ENCODE assay signal across 12 mouse cellular contexts in genomic region chr9:119010156-119010710, GRCm38 (mm10). TPM values are rescaled to one million over a fixed set of nuclear protein-coding genes. Genes with fewer than 3 reads are reported as not detected.
DNase-seq lines count a peak whose midpoint lies in the region; ATAC-seq lines count a peak whose summit lies in the region.
"Had no signal": no experiment of that assay in that cellular context is flagged by ENCODE, and none has a peak within 500 bp of the region (broad histone marks: within the 10 kb centered on the region; RNA-seq: fewer than 3 reads in every experiment).

No protein-coding gene starts in this region.

- ATAC-seq in embryonic facial prominence, embryonic 11.5 days (replicated peaks; ENCODE audit: insufficient number of reproducible peaks, low FRiP score, low TSS enrichment, low read depth) = 0 out of 2 replicates have a peak, but pooled peaks have one; percentile 50
- no peak for ATAC-seq in limb, embryonic 12.5 days (ENCODE audit: insufficient number of reproducible peaks, insufficient read depth, low FRiP score, low TSS enrichment, low read depth)
- ATAC-seq: forebrain, embryonic 16.5 days had no signal

- no peaks in the 10 kb centered on the region for H3K9me3 ChIP-seq in heart, embryonic 10.5 days
- H3K9me3 ChIP-seq in embryonic facial prominence, embryonic 11.5 days (replicated peaks; ENCODE audit: control insufficient read depth, low read length) = no peaks in the 10 kb centered on the region
- no peaks in the 10 kb centered on the region for H3K9me3 ChIP-seq in limb, embryonic 12.5 days
- H3K9me3 ChIP-seq: hindbrain, embryonic 12.5 days had no signal

- H3K4me1 ChIP-seq in heart, embryonic 10.5 days = peaks cover 17% of the 10 kb centered on the region
- peaks cover 1% of the 10 kb centered on the region; the same call in 1 of the 2 replicates for H3K4me1 ChIP-seq in embryonic facial prominence, embryonic 11.5 days (ENCODE audit: control insufficient read depth, insufficient read depth, low read length)
- H3K4me1 ChIP-seq in limb, embryonic 12.5 days (replicated peaks) = peaks cover 31% of the 10 kb centered on the region

- intact Hi-C loops in heart, postnatal 14 days (cut with DNase I) = no loop called here

- H3K4me3 ChIP-seq in heart, embryonic 10.5 days = no peak overlapping the region
- H3K4me3 ChIP-seq in embryonic facial prominence, embryonic 11.5 days (ENCODE audit: low read depth, low read length) = no peak overlapping the region
- no peak overlapping the region for H3K4me3 ChIP-seq in limb, embryonic 12.5 days (replicated peaks)
- H3K4me3 ChIP-seq: heart, adult 2 months; hindbrain, embryonic 12.5 days had no signal

- WGBS in heart, embryonic 10.5 days = 81% methylated on average over 13 of the region's 13 CpGs
- 76% methylated on average over 13 of the region's 13 CpGs for WGBS in embryonic facial prominence, embryonic 11.5 days
- WGBS in limb, embryonic 12.5 days = 66% methylated on average over 13 of the region's 13 CpGs

- no peak overlapping the region for H3K9ac ChIP-seq in embryonic facial prominence, embryonic 11.5 days (replicated peaks; ENCODE audit: low read length)
- no peak overlapping the region for H3K9ac ChIP-seq in limb, embryonic 12.5 days (replicated peaks)
- H3K9ac ChIP-seq: hindbrain, embryonic 12.5 days had no signal

- H3K36me3 ChIP-seq in heart, embryonic 10.5 days = peaks cover 32% of the 10 kb centered on the region
- no peaks in the 10 kb centered on the region; the same call in 1 of the 2 replicates for H3K36me3 ChIP-seq in embryonic facial prominence, embryonic 11.5 days (replicated peaks; ENCODE audit: control insufficient read depth, insufficient read depth, low read depth, low read length)
- H3K36me3 ChIP-seq in limb, embryonic 12.5 days = peaks cover 41% of the 10 kb centered on the region
- H3K36me3 ChIP-seq: G1E had no signal

- H3K27ac ChIP-seq in heart, embryonic 10.5 days = 0 out of 2 replicates have a peak overlapping the region, but pooled peaks have one; percentile 11
- no peak overlapping the region for H3K27ac ChIP-seq in embryonic facial prominence, embryonic 11.5 days (replicated peaks; ENCODE audit: low read depth, low read length)
- peak overlapping the region; percentile 70 for H3K27ac ChIP-seq in limb, embryonic 12.5 days
- H3K27ac ChIP-seq: heart, adult 2 months; hindbrain, embryonic 12.5 days had no signal

- H3K4me2 ChIP-seq in embryonic facial prominence, embryonic 11.5 days (ENCODE audit: low read depth, low read length) = no peak overlapping the region
- no peak overlapping the region for H3K4me2 ChIP-seq in limb, embryonic 12.5 days
- H3K4me2 ChIP-seq: hindbrain, embryonic 12.5 days had no signal

- no peak for DNase-seq in heart, embryonic 10.5 days (ENCODE audit: low spot score)
- no peak for DNase-seq in heart, postnatal 14 days
- peak; percentile 46 for DNase-seq in embryonic facial prominence, embryonic 11.5 days (ENCODE audit: low spot score)
- peak; percentile 77 for DNase-seq in lung, postnatal 36 days
- DNase-seq in MN1 (ENCODE audit: low spot score) = no peak
- no peak for DNase-seq in layer of hippocampus, adult 9-11 months
- DNase-seq in frontal cortex, postnatal 36 days (ENCODE audit: low spot score in 2 of 2) = no peak
- DNase-seq: heart, adult 2 months had no signal

- H3K27me3 ChIP-seq in heart, embryonic 10.5 days (ENCODE audit: insufficient read depth, poor library complexity, severe bottlenecking) = no peaks in the 10 kb centered on the region
- no peaks in the 10 kb centered on the region for H3K27me3 ChIP-seq in embryonic facial prominence, embryonic 11.5 days (ENCODE audit: control insufficient read depth, insufficient read depth, low read length)
- no peaks in the 10 kb centered on the region for H3K27me3 ChIP-seq in limb, embryonic 12.5 days
- H3K27me3 ChIP-seq: hindbrain, embryonic 12.5 days had no signal

RNA-seq across cellular contexts. Expression of gene Vill, which starts 42.3 kb away (rescaled TPM):
- polyA plus RNA-seq in heart, embryonic 10.5 days (2016; fragmentation: Nextera tagmentation; extraction: Ambion mirVana) = 19.1 and 23.1 TPM in 2 replicates
- 1 to 10 TPM in 1 of 2 experiments, under 1 TPM in 1; 0.74 to 1.4 TPM for total RNA-seq in heart, postnatal 14 days (2021)
- polyA plus RNA-seq in embryonic facial prominence, embryonic 11.5 days (2014; fragmentation: Nextera tagmentation; extraction: Ambion mirVana) = 15.5 and 19.2 TPM in 2 replicates
- polyA plus RNA-seq in limb, embryonic 12.5 days (2016; fragmentation: Nextera tagmentation; extraction: Ambion mirVana) = 42.1 and 42.4 TPM in 2 replicates
- total RNA-seq: G1E had no signal
- polyA plus RNA-seq: G1E had no signal

Comparison
In these comparisons a context has a peak if more than half of its experiments do, and no peak if none do; other contexts are left out.
1. DNase-seq: peak in embryonic facial prominence, embryonic 11.5 days (single experiment) and lung, postnatal 36 days (single experiment); none in heart, embryonic 10.5 days (single experiment), heart, postnatal 14 days (0 of 2), MN1 (single experiment), layer of hippocampus, adult 9-11 months (single experiment) and frontal cortex, postnatal 36 days (0 of 2).